Mouse (Mus musculus): Measurements from ENCODE around the gene Gm4792.

GRCm38 (mm10) chr10:94249575-94250456, 48.7 kb downstream of the Gm4792 start:
- TF ChIP-seq POLR2A (IDR thresholded peaks at IDR 0.05; ENCODE audit: insufficient read depth, low read length) (no peak), EP300 (IDR thresholded peaks at IDR 0.05; ENCODE audit: insufficient read depth, low read depth, low read length) (no peak), CTCF (IDR thresholded peaks at IDR 0.05; ENCODE audit: low read depth, low read length) (no peak)

Measured in ES-Bruce4 (cell line).